Mouse (Mus musculus): ENCODE data around the gene D030056L22Rik. TPM values are rescaled to one million over a fixed set of nuclear protein-coding genes. Genes with fewer than 3 reads are reported as not detected.

Gene D030056L22Rik
- polyA plus RNA-seq (2015; fragmentation: Nextera tagmentation; extraction: Ambion mirVana): 37.3 and 37.4 TPM in 2 replicates

DNA sequence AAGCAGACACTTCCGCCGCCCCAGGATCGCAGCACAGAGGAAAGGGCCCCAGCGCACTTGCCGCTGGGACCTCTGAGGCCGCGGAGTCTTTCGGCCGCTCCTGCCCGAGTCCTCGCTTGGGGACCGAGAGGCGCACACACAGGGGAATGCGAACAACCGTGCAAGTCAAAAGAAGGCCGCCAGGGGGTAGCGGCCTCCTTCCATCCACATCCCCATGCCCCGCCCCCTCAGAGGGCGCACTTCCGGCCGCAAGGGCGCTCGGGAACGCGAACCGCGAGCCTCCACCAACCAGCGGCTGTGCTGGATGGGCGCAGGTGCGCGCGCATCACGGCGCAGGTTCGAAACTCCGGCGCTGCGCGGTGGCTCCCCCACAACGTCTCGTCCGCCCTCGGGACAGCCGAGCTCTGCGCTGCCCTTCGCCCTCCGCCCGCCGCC is at the start of gene D030056L22Rik:
TSS of gene D030056L22Rik (plus strand) at position 328 of the 435 bp plus-strand sequence.
- ATAC-seq (ENCODE audit: borderline replicate concordance, extremely low read depth, low FRiP score, low TSS enrichment): peak; percentile 97
- H3K9me3 ChIP-seq: no peaks in the 10 kb centered on the region
- H3K27ac ChIP-seq: peak within 1 kb of the TSS; percentile 98
- peak within 1 kb of the TSS; percentile 96 for H3K4me3 ChIP-seq
- H3K4me2 ChIP-seq: peak within 1 kb of the TSS; percentile 73
- WGBS: under 1% methylated on average over 49 of the region's 49 CpGs
- peaks cover 3% of the 10 kb centered on the region; the same call in 1 of the 2 replicates for H3K36me3 ChIP-seq
- peaks cover 34% of the 10 kb centered on the region for H3K4me1 ChIP-seq
- peak within 1 kb of the TSS; percentile 91 for H3K9ac ChIP-seq
- H3K27me3 ChIP-seq: no peaks in the 10 kb centered on the region

DNA sequence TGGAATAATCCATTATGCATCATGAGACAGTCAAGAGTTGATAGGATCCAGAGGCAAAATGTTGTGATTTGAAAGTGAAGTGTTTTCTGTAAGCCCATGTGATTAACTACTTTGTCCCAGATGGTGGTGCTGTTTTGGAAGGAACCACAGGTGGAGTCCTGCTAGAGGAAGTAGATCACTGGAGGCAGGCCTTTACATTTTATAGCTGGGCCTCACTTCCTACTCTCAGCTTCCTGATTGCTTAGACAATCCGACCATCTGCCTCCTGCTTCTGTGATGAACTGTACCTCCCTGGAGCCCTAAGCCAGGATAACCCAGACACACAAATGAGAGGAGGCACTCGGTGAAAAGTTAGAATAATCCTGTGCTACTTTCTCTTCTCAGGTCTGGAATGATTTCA is 49.1 kb upstream of the D030056L22Rik start:
- H3K4me1 ChIP-seq: no peaks in the 10 kb centered on the region
- H3K36me3 ChIP-seq: no peaks in the 10 kb centered on the region
- no peak overlapping the region for H3K9ac ChIP-seq
- no peak overlapping the region for H3K27ac ChIP-seq
- no peaks in the 10 kb centered on the region for H3K27me3 ChIP-seq
- no peak overlapping the region for H3K4me2 ChIP-seq
- no peak overlapping the region for H3K4me3 ChIP-seq
- no peak for ATAC-seq (ENCODE audit: borderline replicate concordance, extremely low read depth, low FRiP score, low TSS enrichment)
- WGBS: 51% methylated on average over 2 of the region's 2 CpGs
- H3K9me3 ChIP-seq: no peaks in the 10 kb centered on the region

DNA sequence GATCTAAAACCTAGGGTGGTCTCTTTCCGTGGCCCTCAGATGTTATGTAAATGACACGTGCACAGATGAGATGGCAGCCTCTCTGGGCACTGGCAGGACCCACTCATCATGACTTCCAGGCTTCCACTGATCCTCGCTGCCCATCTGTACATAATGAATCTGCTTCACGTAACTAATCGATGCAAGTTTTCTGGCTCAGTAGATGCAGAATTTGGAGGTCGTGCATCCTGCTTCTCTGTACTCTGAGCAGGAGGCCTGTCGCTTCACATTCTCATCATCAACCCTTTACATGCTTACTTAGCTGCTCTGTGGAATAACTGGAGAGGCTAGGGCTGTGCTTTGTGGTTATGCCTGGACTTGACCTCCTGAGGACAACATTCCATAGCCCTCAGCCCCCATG is 46.0 kb upstream of the D030056L22Rik start:
- Histone ChIP-seq H3K9me3 (no peaks in the 10 kb centered on the region), H3K4me3 (no peak overlapping the region), H3K36me3 (no peaks in the 10 kb centered on the region), H3K4me2 (no peak overlapping the region), H3K27ac (no peak overlapping the region), H3K27me3 (no peaks in the 10 kb centered on the region), H3K4me1 (peaks cover 9% of the 10 kb centered on the region), H3K9ac (no peak overlapping the region)
- ATAC-seq (ENCODE audit: borderline replicate concordance, extremely low read depth, low FRiP score, low TSS enrichment): no peak
- 83% methylated on average over 7 of the region's 7 CpGs for WGBS

- H3K4me2 ChIP-seq: no peak overlapping the region
- no peaks in the 10 kb centered on the region for H3K27me3 ChIP-seq
- peaks cover 25% of the 10 kb centered on the region for H3K4me1 ChIP-seq
- ATAC-seq (ENCODE audit: borderline replicate concordance, extremely low read depth, low FRiP score, low TSS enrichment): no peak
- H3K9me3 ChIP-seq: no peaks in the 10 kb centered on the region
- H3K36me3 ChIP-seq: no peaks in the 10 kb centered on the region
- no peak overlapping the region for H3K27ac ChIP-seq
- no peak overlapping the region for H3K4me3 ChIP-seq
- WGBS: 92% methylated on average over 7 of the region's 7 CpGs
- no peak overlapping the region for H3K9ac ChIP-seq
Observed at GRCm38 (mm10) chr19:18669551-18669950, 43.4 kb upstream of the D030056L22Rik start.

GRCm38 (mm10) chr19:18670608-18671007 is 42.4 kb upstream of the D030056L22Rik start, which contains the start of gene Carnmt1:
Gene Carnmt1, plus strand, starts transcription at chr19:18670764.
- peak; percentile 99 for ATAC-seq (ENCODE audit: borderline replicate concordance, extremely low read depth, low FRiP score, low TSS enrichment)
- Histone ChIP-seq H3K27ac (peak within 1 kb of the TSS; percentile 85), H3K27me3 (no peaks in the 10 kb centered on the region), H3K4me1 (peaks cover 30% of the 10 kb centered on the region), H3K36me3 (no peaks in the 10 kb centered on the region), H3K9me3 (no peaks in the 10 kb centered on the region), H3K9ac (peak within 1 kb of the TSS; percentile 82), H3K4me2 (peak within 1 kb of the TSS; percentile 73), H3K4me3 (peak within 1 kb of the TSS; percentile 83)
- WGBS: under 1% methylated on average over 34 of the region's 58 CpGs

- 0% methylated on average over 62 of the region's 64 CpGs for WGBS
- Histone ChIP-seq H3K9ac (peak overlapping the region; percentile 82), H3K4me3 (peak overlapping the region; percentile 83), H3K36me3 (no peaks in the 10 kb centered on the region), H3K27ac (peak overlapping the region; percentile 85), H3K4me2 (peak overlapping the region; percentile 73), H3K27me3 (no peaks in the 10 kb centered on the region), H3K4me1 (peaks cover 36% of the 10 kb centered on the region), H3K9me3 (no peaks in the 10 kb centered on the region)
- ATAC-seq (ENCODE audit: borderline replicate concordance, extremely low read depth, low FRiP score, low TSS enrichment): peak; percentile 60
Observed at GRCm38 (mm10) chr19:18671056-18671741, 41.8 kb upstream of the D030056L22Rik start.

- Histone ChIP-seq H3K4me2 (peak overlapping the region; percentile 73), H3K4me1 (peaks cover 41% of the 10 kb centered on the region), H3K9ac (no peak overlapping the region), H3K9me3 (no peaks in the 10 kb centered on the region), H3K27me3 (no peaks in the 10 kb centered on the region), H3K36me3 (no peaks in the 10 kb centered on the region), H3K27ac (no peak overlapping the region), H3K4me3 (peak overlapping the region; percentile 83; the same call in 1 of the 2 replicates)
- WGBS: 40% methylated on average over 3 of the region's 3 CpGs
- no peak for ATAC-seq (ENCODE audit: borderline replicate concordance, extremely low read depth, low FRiP score, low TSS enrichment)
Observed at GRCm38 (mm10) chr19:18672498-18672897, 40.5 kb upstream of the D030056L22Rik start.

DNA sequence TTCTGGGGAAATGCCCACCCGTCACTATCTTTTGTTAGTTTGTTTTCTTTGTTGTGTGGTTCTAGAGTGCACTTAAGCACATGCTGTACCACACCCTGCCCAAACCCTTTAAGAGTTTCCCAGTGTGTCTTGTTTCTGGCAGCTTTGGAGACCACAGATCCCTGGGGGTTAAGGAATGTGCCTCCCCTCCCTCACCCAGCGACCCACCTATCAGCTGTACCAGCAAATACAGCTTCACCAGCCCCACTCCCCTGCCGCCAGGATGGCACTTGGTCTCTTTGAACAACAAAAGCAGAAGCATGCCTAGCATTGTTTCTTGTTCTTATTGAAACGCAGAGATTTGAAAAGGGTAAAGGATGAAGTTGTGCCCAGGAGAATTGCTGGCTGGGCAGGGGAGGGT is 39.9 kb upstream of the D030056L22Rik start:
- H3K9ac ChIP-seq: no peak overlapping the region
- H3K27me3 ChIP-seq: no peaks in the 10 kb centered on the region
- peaks cover 41% of the 10 kb centered on the region for H3K4me1 ChIP-seq
- H3K4me2 ChIP-seq: peak overlapping the region; percentile 73
- no peak overlapping the region for H3K27ac ChIP-seq
- H3K9me3 ChIP-seq: no peaks in the 10 kb centered on the region
- no peak overlapping the region for H3K4me3 ChIP-seq
- ATAC-seq (ENCODE audit: borderline replicate concordance, extremely low read depth, low FRiP score, low TSS enrichment): no peak
- H3K36me3 ChIP-seq: no peaks in the 10 kb centered on the region
- WGBS: 45% methylated on average over 4 of the region's 4 CpGs

DNA sequence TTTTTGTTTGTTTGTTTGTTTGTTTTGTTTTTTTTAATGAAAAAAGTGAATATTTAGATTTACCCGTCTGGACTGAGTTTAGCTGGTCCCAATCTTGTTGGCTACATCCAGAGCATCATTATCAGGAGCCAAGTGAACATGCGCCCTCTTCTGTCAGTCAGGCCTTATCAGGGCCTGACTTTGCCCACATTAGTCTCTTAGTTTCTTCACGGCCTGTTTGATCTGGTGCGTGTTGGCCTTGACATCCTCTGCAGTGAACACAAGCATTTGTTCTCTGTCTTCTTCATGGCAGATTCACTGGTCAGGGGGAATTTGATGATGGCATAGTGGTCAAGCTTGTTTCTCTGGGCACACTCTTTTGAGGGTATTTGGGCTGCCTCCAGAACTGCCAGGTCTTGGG is 30.9 kb upstream of the D030056L22Rik start:
- Histone ChIP-seq H3K9ac (no peak overlapping the region), H3K4me2 (no peak overlapping the region), H3K27ac (no peak overlapping the region), H3K27me3 (no peaks in the 10 kb centered on the region), H3K4me3 (no peak overlapping the region), H3K4me1 (no peaks in the 10 kb centered on the region), H3K36me3 (peaks cover 15% of the 10 kb centered on the region), H3K9me3 (no peaks in the 10 kb centered on the region)
- WGBS: 66% methylated on average over 4 of the region's 4 CpGs
- no peak for ATAC-seq (ENCODE audit: borderline replicate concordance, extremely low read depth, low FRiP score, low TSS enrichment)

GRCm38 (mm10) chr19:18687556-18687955 is 25.4 kb upstream of the D030056L22Rik start:
- Histone ChIP-seq H3K36me3 (peaks cover 3% of the 10 kb centered on the region; the same call in 1 of the 2 replicates), H3K4me3 (no peak overlapping the region), H3K9me3 (no peaks in the 10 kb centered on the region), H3K27ac (no peak overlapping the region), H3K4me1 (no peaks in the 10 kb centered on the region), H3K4me2 (no peak overlapping the region), H3K9ac (no peak overlapping the region), H3K27me3 (no peaks in the 10 kb centered on the region)
- 70% methylated on average over 3 of the region's 3 CpGs for WGBS
- ATAC-seq (ENCODE audit: borderline replicate concordance, extremely low read depth, low FRiP score, low TSS enrichment): no peak

GRCm38 (mm10) chr19:18692176-18692575 is 20.8 kb upstream of the D030056L22Rik start:
- Histone ChIP-seq H3K27me3 (no peaks in the 10 kb centered on the region), H3K4me2 (no peak overlapping the region), H3K4me1 (no peaks in the 10 kb centered on the region), H3K9ac (no peak overlapping the region), H3K36me3 (peaks cover 12% of the 10 kb centered on the region), H3K9me3 (no peaks in the 10 kb centered on the region), H3K27ac (no peak overlapping the region), H3K4me3 (no peak overlapping the region)
- WGBS: 62% methylated on average over 3 of the region's 3 CpGs
- no peak for ATAC-seq (ENCODE audit: borderline replicate concordance, extremely low read depth, low FRiP score, low TSS enrichment)

DNA sequence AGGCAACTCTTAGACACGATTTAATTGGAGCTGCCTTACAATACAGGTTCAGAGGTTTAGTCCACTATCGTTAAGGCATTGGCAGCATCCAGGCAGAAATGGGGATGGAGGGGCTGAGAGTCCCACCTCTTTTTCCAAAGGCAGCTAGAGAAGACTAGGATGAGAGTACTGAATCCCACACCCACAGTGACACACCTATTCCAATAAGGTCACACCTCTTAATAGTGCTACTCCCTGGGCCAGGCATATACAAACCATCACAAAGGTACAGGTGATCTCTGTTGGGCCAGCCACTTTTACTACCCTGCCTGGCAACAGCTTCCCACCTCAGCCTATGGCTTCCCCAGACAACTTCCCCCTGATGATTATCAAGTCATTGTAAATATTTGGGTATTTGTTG is 20.2 kb upstream of the D030056L22Rik start:
- no peaks in the 10 kb centered on the region for H3K9me3 ChIP-seq
- peaks cover 12% of the 10 kb centered on the region for H3K36me3 ChIP-seq
- H3K4me3 ChIP-seq: no peak overlapping the region
- no peaks in the 10 kb centered on the region for H3K27me3 ChIP-seq
- WGBS: 84% methylated on average over 2 of the region's 2 CpGs
- ATAC-seq (ENCODE audit: borderline replicate concordance, extremely low read depth, low FRiP score, low TSS enrichment): no peak
- no peak overlapping the region for H3K9ac ChIP-seq
- no peak overlapping the region for H3K4me2 ChIP-seq
- no peak overlapping the region for H3K27ac ChIP-seq
- no peaks in the 10 kb centered on the region for H3K4me1 ChIP-seq

Data from lung, embryonic 15.5 days (tissue).